Comparison of ENCODE assay signal across 14 mouse cellular contexts in genomic region chr5:37064454-37065449, GRCm38 (mm10). TPM values are rescaled to one million over a fixed set of nuclear protein-coding genes. Genes with fewer than 3 reads are reported as not detected.
DNase-seq lines count a peak whose midpoint lies in the region; ATAC-seq and TF ChIP-seq lines count a peak whose summit lies in the region.
"Had no signal": no experiment of that assay in that cellular context is flagged by ENCODE, and none has a peak within 500 bp of the region (broad histone marks: within the 10 kb centered on the region; RNA-seq: fewer than 3 reads in every experiment).

No protein-coding gene starts in this region.

- no peaks in the 10 kb centered on the region for H3K27me3 ChIP-seq in kidney, embryonic 14.5 days (ENCODE audit: control insufficient read depth, insufficient read depth, low read length)
- no peaks in the 10 kb centered on the region for H3K27me3 ChIP-seq in intestine, postnatal 0 days (replicated peaks; ENCODE audit: control insufficient read depth, insufficient read depth, low read length)
- H3K27me3 ChIP-seq in stomach, embryonic 16.5 days (ENCODE audit: control insufficient read depth, insufficient read depth, low read length) = no peaks in the 10 kb centered on the region
- H3K27me3 ChIP-seq: CH12.LX; limb, embryonic 15.5 days had no signal

- no peak overlapping the region for H3K27ac ChIP-seq in kidney, embryonic 14.5 days (ENCODE audit: low read depth, low read length)
- peak overlapping the region; percentile 72 for H3K27ac ChIP-seq in intestine, postnatal 0 days (ENCODE audit: low read depth, low read length)
- H3K27ac ChIP-seq in stomach, embryonic 16.5 days (ENCODE audit: low read length) = peak overlapping the region; percentile 73; the same call in 1 of the 2 replicates
- H3K27ac ChIP-seq: heart, adult 2 months; limb, embryonic 15.5 days had no signal

- H3K4me3 ChIP-seq in kidney, embryonic 14.5 days (ENCODE audit: low read length) = no peak overlapping the region
- no peak overlapping the region for H3K4me3 ChIP-seq in intestine, postnatal 0 days (ENCODE audit: low read depth, low read length)
- H3K4me3 ChIP-seq in stomach, embryonic 16.5 days (replicated peaks; ENCODE audit: low read length) = no peak overlapping the region
- H3K4me3 ChIP-seq: erythroblast, embryonic 14.5 days; heart, adult 2 months; limb, embryonic 15.5 days; myocyte had no signal

- no peak for TF ChIP-seq CTCF in intestine, postnatal 0 days (IDR thresholded peaks at IDR 0.05; ENCODE audit: low read depth)

- peak; percentile 7 for DNase-seq in kidney, adult 18-20 months
- DNase-seq in thymus, postnatal 4 days = peak; percentile 7
- no peak for DNase-seq in thymus, postnatal 25 days
- DNase-seq in frontal cortex, postnatal 25 days (ENCODE audit: low spot score in 2 of 2) = no peak
- DNase-seq in gastrocnemius, adult 18-20 months (ENCODE audit: low spot score) = no peak
- DNase-seq: cerebellum, postnatal 25 days; heart, adult 2 months had no signal

- 67% methylated on average over 13 of the region's 13 CpGs for WGBS in kidney, embryonic 14.5 days
- WGBS in intestine, postnatal 0 days = 55% methylated on average over 13 of the region's 13 CpGs
- WGBS in stomach, embryonic 16.5 days = 63% methylated on average over 13 of the region's 13 CpGs

- H3K9me3 ChIP-seq in kidney, embryonic 14.5 days (ENCODE audit: control insufficient read depth, low read length) = no peaks in the 10 kb centered on the region
- H3K9me3 ChIP-seq in intestine, postnatal 0 days (ENCODE audit: control insufficient read depth) = no peaks in the 10 kb centered on the region
- H3K9me3 ChIP-seq in stomach, embryonic 16.5 days (replicated peaks; ENCODE audit: control insufficient read depth, low read length) = no peaks in the 10 kb centered on the region
- H3K9me3 ChIP-seq: limb, embryonic 15.5 days had no signal

- no peak overlapping the region for H3K9ac ChIP-seq in kidney, embryonic 14.5 days (ENCODE audit: low read depth, low read length)
- no peak overlapping the region for H3K9ac ChIP-seq in intestine, postnatal 0 days (ENCODE audit: low read depth, low read length)
- H3K9ac ChIP-seq in stomach, embryonic 16.5 days (ENCODE audit: low read length) = no peak overlapping the region
- H3K9ac ChIP-seq: limb, embryonic 15.5 days had no signal

- no peak overlapping the region for H3K4me2 ChIP-seq in kidney, embryonic 14.5 days (replicated peaks; ENCODE audit: low read depth, low read length)
- peak overlapping the region; percentile 37 for H3K4me2 ChIP-seq in intestine, postnatal 0 days (replicated peaks; ENCODE audit: low read depth)
- no peak overlapping the region for H3K4me2 ChIP-seq in stomach, embryonic 16.5 days (ENCODE audit: low read depth, low read length)
- H3K4me2 ChIP-seq: limb, embryonic 15.5 days had no signal

- no peaks in the 10 kb centered on the region for H3K36me3 ChIP-seq in kidney, embryonic 14.5 days (ENCODE audit: control insufficient read depth, insufficient read depth, low read length)
- no peaks in the 10 kb centered on the region; the same call in 1 of the 2 replicates for H3K36me3 ChIP-seq in intestine, postnatal 0 days (ENCODE audit: control insufficient read depth, insufficient read depth)
- no peaks in the 10 kb centered on the region for H3K36me3 ChIP-seq in stomach, embryonic 16.5 days (ENCODE audit: control insufficient read depth, insufficient read depth, low read length)
- H3K36me3 ChIP-seq: limb, embryonic 15.5 days had no signal

- no peaks in the 10 kb centered on the region for H3K4me1 ChIP-seq in kidney, embryonic 14.5 days (ENCODE audit: control insufficient read depth, insufficient read depth, low read length)
- 0 out of 2 replicates have a peak, but pooled peaks cover 4% of the 10 kb centered on the region for H3K4me1 ChIP-seq in intestine, postnatal 0 days (replicated peaks; ENCODE audit: control insufficient read depth, insufficient read depth, low read length)
- H3K4me1 ChIP-seq in stomach, embryonic 16.5 days (ENCODE audit: control insufficient read depth, insufficient read depth, low read length) = peaks cover 5% of the 10 kb centered on the region; the same call in 1 of the 2 replicates
- H3K4me1 ChIP-seq: limb, embryonic 15.5 days had no signal

- no peak for ATAC-seq in kidney, embryonic 14.5 days (ENCODE audit: low FRiP score, low TSS enrichment)
- peak; percentile 91 for ATAC-seq in intestine, postnatal 0 days
- peak; percentile 85; the same call in 1 of the 2 replicates for ATAC-seq in stomach, embryonic 16.5 days (ENCODE audit: insufficient read depth, low FRiP score)

RNA-seq across cellular contexts. Expression of gene Gm1043, which starts 20.4 kb away (rescaled TPM):
- polyA plus RNA-seq in kidney, embryonic 14.5 days (2014; fragmentation: Nextera tagmentation; extraction: Ambion mirVana) = not detected in 2 replicates
- 0.03 TPM in 1 of 2 replicates, not detected in the other for polyA plus RNA-seq in intestine, postnatal 0 days (2015; fragmentation: Nextera tagmentation; extraction: Ambion mirVana)
- 0.05 TPM in 2 replicates for polyA plus RNA-seq in stomach, embryonic 16.5 days (2015; fragmentation: Nextera tagmentation; extraction: Ambion mirVana)
- not detected for total RNA-seq in gastrocnemius, adult 18-20 months (2021)
- total RNA-seq: CH12.LX; heart, adult 2 months had no signal
- polyA plus RNA-seq: erythroblast, embryonic 14.5 days; heart, adult 2 months; myocyte had no signal

Comparison
In these comparisons a context has a peak if more than half of its experiments do, and no peak if none do; other contexts are left out.
1. DNase-seq: peak in kidney, adult 18-20 months (single experiment) and thymus, postnatal 4 days (single experiment); none in thymus, postnatal 25 days (single experiment), frontal cortex, postnatal 25 days (0 of 2) and gastrocnemius, adult 18-20 months (single experiment).